Mouse (Mus musculus) bone marrow, adult 2 months (tissue): ENCODE data around the gene Gm10577.

Experiments used
- CTCF ChIP-seq: fragments of 200-500 bp; IDR thresholded peaks from 2 replicates; pipeline ENCODE4 v1.5.1; 2011; ENCODE audit warnings: low read length, control low read depth; ENCODE audit not compliant: control insufficient read depth, insufficient read depth
- POLR2A ChIP-seq: fragments of 200-500 bp; IDR thresholded peaks from 2 replicates; pipeline ENCODE4 v1.6.1; 2011; ENCODE audit warnings: low read depth, mild to moderate bottlenecking, control low read depth, low read length, borderline replicate concordance; ENCODE audit not compliant: control insufficient read depth

DNA sequence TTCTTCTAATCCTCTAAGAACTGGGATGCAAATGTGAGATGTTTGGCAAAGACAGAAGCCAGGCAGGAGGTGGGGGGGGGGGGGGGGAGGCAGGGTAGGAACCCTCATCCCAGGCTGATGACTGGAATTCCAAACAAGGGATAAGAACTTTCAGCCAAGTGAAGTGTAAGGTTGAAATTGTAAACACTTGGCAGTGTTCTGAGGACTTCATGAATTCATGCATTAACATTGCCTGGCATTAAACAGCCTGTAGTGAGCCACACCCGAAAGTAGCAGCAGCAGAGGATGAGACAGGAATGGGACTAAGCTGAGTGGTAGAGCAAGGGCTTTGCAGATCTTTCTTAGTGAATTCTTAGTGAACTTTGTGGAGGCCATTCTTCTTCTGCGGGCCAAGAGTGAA, 6.5 kb upstream of the Gm10577 start:
- no peak for TF ChIP-seq CTCF
- no peak for TF ChIP-seq POLR2A
